In genomic region chr19:23146409-23146861, GRCm38 (mm10) we compare ENCODE assay signal across 10 mouse cellular contexts. TPM values are rescaled to one million over a fixed set of nuclear protein-coding genes. Genes with fewer than 3 reads are reported as not detected.
DNase-seq lines count a peak whose midpoint lies in the region; ATAC-seq and TF ChIP-seq lines count a peak whose summit lies in the region.
"Had no signal": no experiment of that assay in that cellular context is flagged by ENCODE, and none has a peak within 500 bp of the region (broad histone marks: within the 10 kb centered on the region; RNA-seq: fewer than 3 reads in every experiment).

No protein-coding gene starts in this region.

- H3K9ac ChIP-seq in heart, adult 2 months (ENCODE audit: low read depth, low read length): peak overlapping the region; percentile 34
- H3K9ac ChIP-seq in heart, embryonic 11.5 days (ENCODE audit: low read depth, low read length): no peak overlapping the region
- H3K9ac ChIP-seq in intestine, postnatal 0 days (ENCODE audit: low read depth, low read length): no peak overlapping the region
- no peak overlapping the region for H3K9ac ChIP-seq in midbrain, embryonic 11.5 days (ENCODE audit: low read length)
- H3K9ac ChIP-seq: embryonic facial prominence, embryonic 12.5 days had no signal

- H3K36me3 ChIP-seq in heart, adult 2 months (ENCODE audit: control insufficient read depth, insufficient read depth, low read length): peaks cover 53% of the 10 kb centered on the region
- no peaks in the 10 kb centered on the region for H3K36me3 ChIP-seq in heart, embryonic 11.5 days (ENCODE audit: control insufficient read depth, insufficient read depth, low read length)
- H3K36me3 ChIP-seq in E14TG2a.4 (ENCODE audit: insufficient read depth, low read length): peaks cover 89% of the 10 kb centered on the region
- H3K36me3 ChIP-seq in intestine, postnatal 0 days (ENCODE audit: control insufficient read depth, insufficient read depth): peaks cover 3% of the 10 kb centered on the region; the same call in 1 of the 2 replicates
- no peaks in the 10 kb centered on the region for H3K36me3 ChIP-seq in midbrain, embryonic 11.5 days (ENCODE audit: control insufficient read depth, insufficient read depth, low read length)
- H3K36me3 ChIP-seq: embryonic facial prominence, embryonic 12.5 days had no signal

- intact Hi-C loops in heart, adult 2 months (cut with DNase I): no loop called here

- no peak for ATAC-seq in heart, embryonic 11.5 days (replicated peaks; ENCODE audit: insufficient number of reproducible peaks, low FRiP score, low TSS enrichment)
- ATAC-seq in intestine, postnatal 0 days: no peak
- no peak for ATAC-seq in midbrain, embryonic 11.5 days (ENCODE audit: low FRiP score)

- H3K27ac ChIP-seq in heart, adult 2 months: peak overlapping the region; percentile 100
- H3K27ac ChIP-seq in heart, embryonic 11.5 days (ENCODE audit: low read depth, low read length): no peak overlapping the region
- H3K27ac ChIP-seq in intestine, postnatal 0 days (ENCODE audit: low read depth, low read length): no peak overlapping the region
- no peak overlapping the region for H3K27ac ChIP-seq in midbrain, embryonic 11.5 days (ENCODE audit: low read depth, low read length)
- H3K27ac ChIP-seq: embryonic facial prominence, embryonic 12.5 days had no signal

- no peak for TF ChIP-seq CTCF in heart, adult 2 months (IDR thresholded peaks at IDR 0.05)
- no peak for TF ChIP-seq CTCF in E14TG2a.4 (conservative IDR thresholded peaks at IDR 0.05; ENCODE audit: low read length)
- no peak for TF ChIP-seq CTCF in intestine, postnatal 0 days (IDR thresholded peaks at IDR 0.05; ENCODE audit: low read depth)

- H3K79me2 ChIP-seq in heart, adult 2 months (replicated peaks; ENCODE audit: control insufficient read depth, insufficient read depth, low read length): peaks cover 12% of the 10 kb centered on the region

- H3K4me1 ChIP-seq in heart, adult 2 months (ENCODE audit: control insufficient read depth, insufficient read depth, low read length): peaks cover 40% of the 10 kb centered on the region
- H3K4me1 ChIP-seq in heart, embryonic 11.5 days (ENCODE audit: control insufficient read depth, insufficient read depth, low read length): peaks cover 8% of the 10 kb centered on the region
- H3K4me1 ChIP-seq in E14TG2a.4 (replicated peaks; ENCODE audit: low read depth, low read length): peaks cover 73% of the 10 kb centered on the region
- peaks cover 2% of the 10 kb centered on the region; the same call in 1 of the 2 replicates for H3K4me1 ChIP-seq in intestine, postnatal 0 days (replicated peaks; ENCODE audit: control insufficient read depth, insufficient read depth, low read length)
- peaks cover 8% of the 10 kb centered on the region; the same call in 1 of the 2 replicates for H3K4me1 ChIP-seq in midbrain, embryonic 11.5 days (ENCODE audit: control insufficient read depth, insufficient read depth, low read length)

- no peak for DNase-seq in heart, adult 2 months
- DNase-seq in cerebellum, adult 9-11 months: peak; percentile 77
- DNase-seq in left cerebral cortex, adult 18-20 months (ENCODE audit: low spot score in 2 of 2): peak; percentile 71 to 77
- no peak for DNase-seq in midbrain, embryonic 11.5 days (ENCODE audit: low spot score, missing footprints)
- DNase-seq in lung, postnatal 25 days (ENCODE audit: low spot score): no peak

- 17% methylated on average over 12 of the region's 12 CpGs for WGBS in heart, adult 2 months
- WGBS in heart, embryonic 11.5 days (ENCODE audit: insufficient replicate concordance): 49% methylated on average over 12 of the region's 12 CpGs
- 74% methylated on average over 12 of the region's 12 CpGs for WGBS in intestine, postnatal 0 days
- WGBS in midbrain, embryonic 11.5 days: 73% methylated on average over 12 of the region's 12 CpGs

- H3K9me3 ChIP-seq in heart, embryonic 11.5 days (replicated peaks; ENCODE audit: control insufficient read depth, low read length): no peaks in the 10 kb centered on the region
- H3K9me3 ChIP-seq in E14TG2a.4 (ENCODE audit: low read length): no peaks in the 10 kb centered on the region
- no peaks in the 10 kb centered on the region for H3K9me3 ChIP-seq in intestine, postnatal 0 days (ENCODE audit: control insufficient read depth)
- no peaks in the 10 kb centered on the region for H3K9me3 ChIP-seq in midbrain, embryonic 11.5 days (ENCODE audit: control insufficient read depth, low read length)
- H3K9me3 ChIP-seq: embryonic facial prominence, embryonic 12.5 days had no signal

- TF ChIP-seq POLR2A in heart, adult 2 months (IDR thresholded peaks at IDR 0.05; ENCODE audit: insufficient read depth, low read depth, low read length): 0 out of 2 replicates have a peak, but pooled peaks have one; percentile 20

- H3K27me3 ChIP-seq in heart, adult 2 months (ENCODE audit: control insufficient read depth, insufficient read depth, low read length): no peaks in the 10 kb centered on the region
- peaks cover 7% of the 10 kb centered on the region for H3K27me3 ChIP-seq in heart, embryonic 11.5 days (ENCODE audit: control insufficient read depth, insufficient read depth, low read length)
- no peaks in the 10 kb centered on the region for H3K27me3 ChIP-seq in E14TG2a.4 (ENCODE audit: insufficient read depth, low read length)
- no peaks in the 10 kb centered on the region for H3K27me3 ChIP-seq in intestine, postnatal 0 days (replicated peaks; ENCODE audit: control insufficient read depth, insufficient read depth, low read length)
- peaks cover 19% of the 10 kb centered on the region for H3K27me3 ChIP-seq in midbrain, embryonic 11.5 days (ENCODE audit: control insufficient read depth, insufficient read depth, low read length)

- no peak for TF ChIP-seq EP300 in heart, adult 2 months (IDR thresholded peaks at IDR 0.05; ENCODE audit: insufficient read depth, low read depth, low read length)

- peak overlapping the region; percentile 62 for H3K4me3 ChIP-seq in heart, adult 2 months
- H3K4me3 ChIP-seq in heart, embryonic 11.5 days (ENCODE audit: low read depth, low read length): no peak overlapping the region
- peak overlapping the region; percentile 98 for H3K4me3 ChIP-seq in E14TG2a.4 (replicated peaks; ENCODE audit: low read length)
- no peak overlapping the region for H3K4me3 ChIP-seq in intestine, postnatal 0 days (ENCODE audit: low read depth, low read length)
- no peak overlapping the region for H3K4me3 ChIP-seq in midbrain, embryonic 11.5 days (ENCODE audit: low read depth, low read length)
- H3K4me3 ChIP-seq: embryonic facial prominence, embryonic 12.5 days had no signal

- H3K4me2 ChIP-seq in heart, embryonic 11.5 days: no peak overlapping the region
- no peak overlapping the region; the same call in 1 of the 2 replicates for H3K4me2 ChIP-seq in intestine, postnatal 0 days (replicated peaks; ENCODE audit: low read depth)
- no peak overlapping the region for H3K4me2 ChIP-seq in midbrain, embryonic 11.5 days
- H3K4me2 ChIP-seq: embryonic facial prominence, embryonic 12.5 days had no signal

RNA-seq across cellular contexts. Expression of gene Klf9, which starts 5.4 kb away (rescaled TPM):
- total RNA-seq in heart, adult 2 months (2021): 100 to 1,000 TPM; 121 to 142 TPM
- polyA plus RNA-seq in heart, adult 2 months (2012; rRNA removed): 40.3 and 47.1 TPM in 2 replicates
- 1.2 and 1.6 TPM in 2 replicates for polyA plus RNA-seq in heart, embryonic 11.5 days (2014; fragmentation: Nextera tagmentation; extraction: Ambion mirVana)
- total RNA-seq in left cerebral cortex, adult 18-20 months (2021): 100 to 1,000 TPM; 153 to 167 TPM
- polyA plus RNA-seq in intestine, postnatal 0 days (2015; fragmentation: Nextera tagmentation; extraction: Ambion mirVana): 12.1 and 15.3 TPM in 2 replicates
- 0.69 and 0.96 TPM in 2 replicates for polyA plus RNA-seq in midbrain, embryonic 11.5 days (2014; fragmentation: Nextera tagmentation; extraction: Ambion mirVana)
- total RNA-seq: MEL had no signal

Comparison
In these comparisons a context has a peak if more than half of its experiments do, and no peak if none do; other contexts are left out.
1. H3K4me3 ChIP-seq: peak in heart, adult 2 months (single experiment) and E14TG2a.4 (single experiment); none in heart, embryonic 11.5 days (single experiment), intestine, postnatal 0 days (single experiment) and midbrain, embryonic 11.5 days (single experiment).
2. DNase-seq: peak in cerebellum, adult 9-11 months (single experiment) and left cerebral cortex, adult 18-20 months (2 of 2); none in heart, adult 2 months (0 of 2), midbrain, embryonic 11.5 days (single experiment) and lung, postnatal 25 days (single experiment).